Mouse (Mus musculus): ENCODE data around the gene Chil6.
A peak's percentile ranks its signal among the peaks of the same experiment; 100 is the strongest.

The Chil6 gene

GRCm38 (mm10) chr3:106406082-106406481 lies at the start of gene Chil6:
Gene Chil6 (minus strand): TSS chr3:106406182.
- DNase-seq (ENCODE audit: low spot score), result no peak

- no peak for DNase-seq (ENCODE audit: low spot score)
These were observed 46.6 kb upstream of the Chil6 start for GRCm38 (mm10) chr3:106452616-106453015.

- DNase-seq (ENCODE audit: low spot score), result no peak
These were observed 43.6 kb upstream of the Chil6 start for GRCm38 (mm10) chr3:106449567-106449966.

GRCm38 (mm10) chr3:106448995-106449394 lies 43.0 kb upstream of the Chil6 start:
- no peak for DNase-seq (ENCODE audit: low spot score)

GRCm38 (mm10) chr3:106448571-106448970 lies 42.6 kb upstream of the Chil6 start:
- peak; percentile 76 for DNase-seq (ENCODE audit: low spot score)

Data from embryo, embryonic 10.5 days (tissue).